Mouse (Mus musculus) adrenal gland, postnatal 10 days (tissue): ENCODE results near the gene Herc1. TPM values are rescaled to one million over a fixed set of nuclear protein-coding genes. Genes with fewer than 3 reads are reported as not detected.

Experiments
- DNase-seq: peaks from one replicate; pipeline ENCODE4 v3.0.0; 2021; ENCODE audit warnings: mixed read lengths
- total RNA-seq, 2 experiments: library from RNA; stranded (reverse); gene quantifications; 2 replicates each; pipeline ENCODE4 v1.2.3; 2021

The Herc1 gene
- total RNA-seq, 2 experiments from 2014 or later: 34.7 to 51.6 TPM

GRCm38 (mm10) chr9:66520299-66520698, 170.0 kb downstream of the Herc1 start:
- DNase-seq: no peak

- no peak for DNase-seq
Measured at GRCm38 (mm10) chr9:66521595-66521994, 171.3 kb downstream of the Herc1 start.

GRCm38 (mm10) chr9:66542785-66543184, 192.5 kb downstream of the Herc1 start:
- DNase-seq: no peak

Other genes with a start within 250 kb of the Herc1 start
- 10 to 100 TPM; 72.3 to 81.3 TPM for gene Snx1, start 223.9 kb upstream of the Herc1 start, total RNA-seq
- gene Ciao2a, start 223.8 kb upstream of the Herc1 start, total RNA-seq: 10 to 100 TPM; 89.9 to 97.4 TPM
- gene Dapk2, start 192.2 kb upstream of the Herc1 start, total RNA-seq: 10 to 100 TPM in 1 of 2 experiments, 1 to 10 TPM in 1; 8.3 to 12.4 TPM
- 1 to 10 TPM; 1.4 to 1.9 TPM for gene Fbxl22, start 164.1 kb downstream of the Herc1 start, total RNA-seq
- 10 to 100 TPM; 35.3 to 48.5 TPM for gene Usp3, start 242.7 kb downstream of the Herc1 start, total RNA-seq